Mouse (Mus musculus): ENCODE measurements around the gene Xrra1. TPM values are rescaled to one million over a fixed set of nuclear protein-coding genes. Genes with fewer than 3 reads are reported as not detected.

Xrra1 gene
- polyA plus RNA-seq, 2 experiments, result not detected

DNA sequence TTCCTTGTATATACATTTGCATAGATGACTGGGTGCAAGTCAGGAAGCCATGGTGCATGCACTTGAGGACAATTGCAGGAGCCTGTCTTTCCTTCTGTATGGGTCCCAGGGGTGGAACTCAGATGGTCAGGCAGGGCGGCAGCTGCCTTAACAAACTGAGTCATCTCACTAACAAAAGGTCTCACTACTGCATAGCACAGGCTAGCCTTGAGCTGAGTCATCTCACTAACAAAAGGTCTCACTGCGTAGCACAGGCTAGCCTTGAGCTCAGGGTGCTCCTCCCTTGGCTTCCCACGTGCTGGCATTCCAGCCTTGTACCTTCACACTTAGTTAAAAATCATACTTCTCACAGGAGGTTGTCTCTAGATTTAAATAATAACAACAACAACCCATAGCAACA is 87.0 kb downstream of the Xrra1 start:
- 74% methylated on average over 3 of the region's 3 CpGs for WGBS (ENCODE audit: insufficient replicate concordance)
- Histone ChIP-seq H3K4me3 (ENCODE audit: insufficient read depth in 1 of 2, low read depth in 2 of 2, low read length in 2 of 2) (no peak overlapping the region), H3K36me3 (replicated peaks; ENCODE audit: control insufficient read depth, insufficient read depth, low read depth) (peaks cover 4% of the 10 kb centered on the region; the same call in 1 of the 2 replicates)

GRCm38 (mm10) chr7:99946356-99946755 is 87.4 kb downstream of the Xrra1 start:
- ATAC-seq (ENCODE audit: insufficient read depth) (no peak), DNase-seq (ENCODE audit: low read depth in 3 of 3, low spot score in 3 of 3) (no peak)
- Histone ChIP-seq H3K9ac (replicated peaks) (no peak overlapping the region), H3K9me3 (ENCODE audit: control insufficient read depth, low read length) (no peaks in the 10 kb centered on the region), H3K36me3 (replicated peaks; ENCODE audit: control insufficient read depth, insufficient read depth, low read depth) (peaks cover 4% of the 10 kb centered on the region; the same call in 1 of the 2 replicates), H3K27me3 (ENCODE audit: control insufficient read depth, insufficient read depth, low read length) (no peaks in the 10 kb centered on the region), H3K4me2 (ENCODE audit: low read depth) (no peak overlapping the region), H3K4me1 (replicated peaks; ENCODE audit: control insufficient read depth in 2 of 2, insufficient read depth in 2 of 2, low read length in 1 of 2) (no peaks in the 10 kb centered on the region), H3K4me3 (ENCODE audit: insufficient read depth in 1 of 2, low read depth in 2 of 2, low read length in 2 of 2) (no peak overlapping the region), H3K27ac (no peak overlapping the region)
- 42% methylated on average over 4 of the region's 4 CpGs for WGBS (ENCODE audit: insufficient replicate concordance)
- TF ChIP-seq CTCF (IDR thresholded peaks at IDR 0.05; ENCODE audit: low read depth) (no peak), EP300 (IDR thresholded peaks at IDR 0.05; ENCODE audit: low read depth) (no peak)

More for the DNA sequence above, 87.0 kb downstream of the Xrra1 start:
- DNase-seq (ENCODE audit: low read depth in 3 of 3, low spot score in 3 of 3) (no peak), ATAC-seq (ENCODE audit: insufficient read depth) (no peak)
- Histone ChIP-seq H3K9ac (replicated peaks) (no peak overlapping the region), H3K27me3 (ENCODE audit: control insufficient read depth, insufficient read depth, low read length) (no peaks in the 10 kb centered on the region), H3K4me2 (ENCODE audit: low read depth) (no peak overlapping the region), H3K9me3 (ENCODE audit: control insufficient read depth, low read length) (no peaks in the 10 kb centered on the region), H3K4me1 (replicated peaks; ENCODE audit: control insufficient read depth in 2 of 2, insufficient read depth in 2 of 2, low read length in 1 of 2) (no peaks in the 10 kb centered on the region), H3K27ac (no peak overlapping the region)
- no peak for TF ChIP-seq CTCF (IDR thresholded peaks at IDR 0.05; ENCODE audit: low read depth)
- no peak for TF ChIP-seq EP300 (IDR thresholded peaks at IDR 0.05; ENCODE audit: low read depth)

DNA sequence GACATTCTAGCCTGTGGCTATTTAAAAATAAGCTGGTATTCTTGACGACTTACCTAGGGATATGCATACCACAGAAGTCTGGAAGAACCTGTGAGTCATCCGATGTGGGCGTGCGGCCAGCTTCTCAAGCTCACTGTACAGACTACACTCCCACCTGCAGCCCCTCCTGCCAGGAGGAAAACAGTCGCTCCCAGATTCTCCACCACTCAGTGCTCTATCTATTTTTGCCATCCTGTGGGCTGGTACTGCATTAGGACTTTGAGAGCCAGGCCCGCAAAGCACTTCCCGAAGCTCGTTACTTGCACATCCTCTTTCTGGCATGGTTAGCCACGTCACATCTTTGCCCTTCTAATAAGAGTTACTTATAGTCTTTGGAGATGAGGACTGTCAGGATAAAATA is 88.4 kb downstream of the Xrra1 start:
- H3K4me2 ChIP-seq (ENCODE audit: low read depth), result no peak overlapping the region
- H3K36me3 ChIP-seq (replicated peaks; ENCODE audit: control insufficient read depth, insufficient read depth, low read depth), result peaks cover 4% of the 10 kb centered on the region; the same call in 1 of the 2 replicates
- no peak overlapping the region for H3K27ac ChIP-seq
- no peaks in the 10 kb centered on the region for H3K4me1 ChIP-seq (replicated peaks; ENCODE audit: control insufficient read depth in 2 of 2, insufficient read depth in 2 of 2, low read length in 1 of 2)
- no peak overlapping the region for H3K4me3 ChIP-seq (ENCODE audit: insufficient read depth in 1 of 2, low read depth in 2 of 2, low read length in 2 of 2)
- H3K9me3 ChIP-seq (ENCODE audit: control insufficient read depth, low read length), result no peaks in the 10 kb centered on the region
- H3K27me3 ChIP-seq (ENCODE audit: control insufficient read depth, insufficient read depth, low read length), result no peaks in the 10 kb centered on the region
- DNase-seq (ENCODE audit: low read depth in 3 of 3, low spot score in 3 of 3) (no peak), ATAC-seq (ENCODE audit: insufficient read depth) (no peak)
- WGBS (ENCODE audit: insufficient replicate concordance), result 71% methylated on average over 9 of the region's 9 CpGs
- TF ChIP-seq CTCF (IDR thresholded peaks at IDR 0.05; ENCODE audit: low read depth), result no peak
- TF ChIP-seq EP300 (IDR thresholded peaks at IDR 0.05; ENCODE audit: low read depth), result no peak
- no peak overlapping the region for H3K9ac ChIP-seq (replicated peaks)

GRCm38 (mm10) chr7:99953442-99954098 is 94.7 kb downstream of the Xrra1 start:
- Histone ChIP-seq H3K27me3 (ENCODE audit: control insufficient read depth, insufficient read depth, low read length) (no peaks in the 10 kb centered on the region), H3K9ac (replicated peaks) (no peak overlapping the region), H3K27ac (no peak overlapping the region), H3K36me3 (replicated peaks; ENCODE audit: control insufficient read depth, insufficient read depth, low read depth) (no peaks in the 10 kb centered on the region), H3K9me3 (ENCODE audit: control insufficient read depth, low read length) (no peaks in the 10 kb centered on the region), H3K4me1 (replicated peaks; ENCODE audit: control insufficient read depth in 2 of 2, insufficient read depth in 2 of 2, low read length in 1 of 2) (no peaks in the 10 kb centered on the region), H3K4me3 (ENCODE audit: insufficient read depth in 1 of 2, low read depth in 2 of 2, low read length in 2 of 2) (no peak overlapping the region), H3K4me2 (ENCODE audit: low read depth) (no peak overlapping the region)
- DNase-seq (ENCODE audit: low read depth in 3 of 3, low spot score in 3 of 3) (no peak), ATAC-seq (ENCODE audit: insufficient read depth) (no peak)
- 75% methylated on average over 6 of the region's 6 CpGs for WGBS (ENCODE audit: insufficient replicate concordance)
- TF ChIP-seq EP300 (IDR thresholded peaks at IDR 0.05; ENCODE audit: low read depth) (no peak), CTCF (IDR thresholded peaks at IDR 0.05; ENCODE audit: low read depth) (no peak)

DNA sequence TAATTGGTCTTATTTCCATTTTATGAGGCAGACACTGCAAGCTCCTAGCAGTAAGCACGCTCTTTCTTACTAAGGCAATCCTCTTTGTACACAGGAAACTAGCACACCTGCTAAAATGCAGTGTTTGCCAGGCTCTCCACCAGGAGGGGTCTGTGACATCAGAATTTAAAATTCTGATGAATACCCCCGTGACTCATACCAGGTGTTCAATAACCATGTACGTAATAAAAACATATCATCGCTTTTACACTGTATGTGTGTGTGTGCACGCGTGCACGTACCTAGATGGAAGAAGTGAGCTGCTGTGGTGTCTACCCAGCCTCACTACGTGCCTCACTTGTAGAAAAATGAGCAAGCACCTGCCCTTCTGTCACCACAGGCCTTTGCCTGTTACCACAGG is 95.3 kb downstream of the Xrra1 start:
- H3K36me3 ChIP-seq (replicated peaks; ENCODE audit: control insufficient read depth, insufficient read depth, low read depth), result no peaks in the 10 kb centered on the region
- DNase-seq (ENCODE audit: low read depth in 3 of 3, low spot score in 3 of 3) (no peak), ATAC-seq (ENCODE audit: insufficient read depth) (no peak)
- H3K27ac ChIP-seq, result no peak overlapping the region
- H3K4me1 ChIP-seq (replicated peaks; ENCODE audit: control insufficient read depth in 2 of 2, insufficient read depth in 2 of 2, low read length in 1 of 2), result no peaks in the 10 kb centered on the region
- no peaks in the 10 kb centered on the region for H3K27me3 ChIP-seq (ENCODE audit: control insufficient read depth, insufficient read depth, low read length)
- no peak overlapping the region for H3K9ac ChIP-seq (replicated peaks)
- 80% methylated on average over 8 of the region's 8 CpGs for WGBS (ENCODE audit: insufficient replicate concordance)
- H3K9me3 ChIP-seq (ENCODE audit: control insufficient read depth, low read length), result no peaks in the 10 kb centered on the region
- TF ChIP-seq CTCF (IDR thresholded peaks at IDR 0.05; ENCODE audit: low read depth) (no peak), EP300 (IDR thresholded peaks at IDR 0.05; ENCODE audit: low read depth) (no peak)
- H3K4me2 ChIP-seq (ENCODE audit: low read depth), result no peak overlapping the region
- no peak overlapping the region for H3K4me3 ChIP-seq (ENCODE audit: insufficient read depth in 1 of 2, low read depth in 2 of 2, low read length in 2 of 2)

Data from liver, embryonic 14.5 days (tissue).